Mouse (Mus musculus): ENCODE measurements around the gene Tmem74b. TPM values are rescaled to one million over a fixed set of nuclear protein-coding genes. Genes with fewer than 3 reads are reported as not detected.

Tmem74b gene
- polyA plus RNA-seq, 1 experiment from 2014 or later, result 4.3 TPM

- no peak overlapping the region for H3K4me3 ChIP-seq
- H3K27me3 ChIP-seq, result no peaks in the 10 kb centered on the region
- H3K4me2 ChIP-seq, result no peak overlapping the region
- H3K27ac ChIP-seq, result no peak overlapping the region
- 88% methylated on average over 4 of the region's 4 CpGs for WGBS
- H3K9ac ChIP-seq, result no peak overlapping the region
- peaks cover 43% of the 10 kb centered on the region for H3K36me3 ChIP-seq
- ATAC-seq (ENCODE audit: insufficient number of reproducible peaks, insufficient read depth, low FRiP score, low TSS enrichment, low read depth), result no peak
- no peaks in the 10 kb centered on the region for H3K4me1 ChIP-seq
- H3K9me3 ChIP-seq, result no peaks in the 10 kb centered on the region
Measured at GRCm38 (mm10) chr2:151715526-151715925, 13.7 kb downstream of the Tmem74b start.

GRCm38 (mm10) chr2:151716318-151717055 is 14.7 kb downstream of the Tmem74b start:
- Histone ChIP-seq H3K9ac (no peak overlapping the region), H3K36me3 (peaks cover 50% of the 10 kb centered on the region), H3K27me3 (no peaks in the 10 kb centered on the region), H3K4me1 (no peaks in the 10 kb centered on the region), H3K4me2 (no peak overlapping the region), H3K27ac (no peak overlapping the region), H3K4me3 (no peak overlapping the region), H3K9me3 (no peaks in the 10 kb centered on the region)
- no peak for ATAC-seq (ENCODE audit: insufficient number of reproducible peaks, insufficient read depth, low FRiP score, low TSS enrichment, low read depth)
- WGBS, result 88% methylated on average over 2 of the region's 2 CpGs

- Histone ChIP-seq H3K4me2 (no peak overlapping the region), H3K9me3 (no peaks in the 10 kb centered on the region), H3K9ac (no peak overlapping the region), H3K27me3 (no peaks in the 10 kb centered on the region), H3K4me1 (no peaks in the 10 kb centered on the region), H3K36me3 (peaks cover 78% of the 10 kb centered on the region), H3K27ac (no peak overlapping the region), H3K4me3 (no peak overlapping the region)
- ATAC-seq (ENCODE audit: insufficient number of reproducible peaks, insufficient read depth, low FRiP score, low TSS enrichment, low read depth), result no peak
- WGBS, result 91% methylated on average over 2 of the region's 2 CpGs
Measured at GRCm38 (mm10) chr2:151724094-151724493, 22.3 kb downstream of the Tmem74b start.

- Histone ChIP-seq H3K4me1 (no peaks in the 10 kb centered on the region), H3K9ac (no peak overlapping the region), H3K27me3 (no peaks in the 10 kb centered on the region), H3K9me3 (no peaks in the 10 kb centered on the region), H3K27ac (no peak overlapping the region), H3K4me2 (no peak overlapping the region), H3K36me3 (peaks cover 53% of the 10 kb centered on the region), H3K4me3 (no peak overlapping the region)
- ATAC-seq (ENCODE audit: insufficient number of reproducible peaks, insufficient read depth, low FRiP score, low TSS enrichment, low read depth), result no peak
- 86% methylated on average over 8 of the region's 8 CpGs for WGBS
Measured at GRCm38 (mm10) chr2:151733151-151733865, 31.5 kb downstream of the Tmem74b start.

GRCm38 (mm10) chr2:151735422-151735821 is 33.6 kb downstream of the Tmem74b start:
- Histone ChIP-seq H3K27me3 (no peaks in the 10 kb centered on the region), H3K36me3 (peaks cover 32% of the 10 kb centered on the region), H3K27ac (no peak overlapping the region), H3K4me1 (peaks cover 15% of the 10 kb centered on the region), H3K9ac (no peak overlapping the region), H3K4me2 (no peak overlapping the region), H3K4me3 (no peak overlapping the region), H3K9me3 (no peaks in the 10 kb centered on the region)
- ATAC-seq (ENCODE audit: insufficient number of reproducible peaks, insufficient read depth, low FRiP score, low TSS enrichment, low read depth), result no peak
- WGBS, result 96% methylated on average over 6 of the region's 6 CpGs

GRCm38 (mm10) chr2:151738460-151738859 is 36.7 kb downstream of the Tmem74b start:
- Histone ChIP-seq H3K4me2 (no peak overlapping the region), H3K4me1 (peaks cover 22% of the 10 kb centered on the region), H3K27ac (no peak overlapping the region), H3K4me3 (no peak overlapping the region), H3K9me3 (no peaks in the 10 kb centered on the region), H3K27me3 (peaks cover 4% of the 10 kb centered on the region; the same call in 1 of the 2 replicates), H3K9ac (no peak overlapping the region), H3K36me3 (peaks cover 21% of the 10 kb centered on the region)
- ATAC-seq (ENCODE audit: insufficient number of reproducible peaks, insufficient read depth, low FRiP score, low TSS enrichment, low read depth), result no peak
- 79% methylated on average over 4 of the region's 4 CpGs for WGBS

- Histone ChIP-seq H3K9ac (no peak overlapping the region), H3K36me3 (peaks cover 15% of the 10 kb centered on the region), H3K4me1 (peaks cover 22% of the 10 kb centered on the region), H3K27me3 (peaks cover 10% of the 10 kb centered on the region), H3K4me2 (peak overlapping the region; percentile 85; the same call in 1 of the 2 replicates), H3K27ac (no peak overlapping the region), H3K9me3 (no peaks in the 10 kb centered on the region), H3K4me3 (no peak overlapping the region)
- 93% methylated on average over 3 of the region's 3 CpGs for WGBS
- no peak for ATAC-seq (ENCODE audit: insufficient number of reproducible peaks, insufficient read depth, low FRiP score, low TSS enrichment, low read depth)
Measured at GRCm38 (mm10) chr2:151739081-151739480, 37.3 kb downstream of the Tmem74b start.

GRCm38 (mm10) chr2:151739505-151739904 is 37.7 kb downstream of the Tmem74b start:
- Histone ChIP-seq H3K9me3 (no peaks in the 10 kb centered on the region), H3K4me3 (no peak overlapping the region), H3K4me1 (peaks cover 22% of the 10 kb centered on the region), H3K27me3 (peaks cover 11% of the 10 kb centered on the region), H3K27ac (no peak overlapping the region), H3K4me2 (peak overlapping the region; percentile 85), H3K36me3 (peaks cover 11% of the 10 kb centered on the region), H3K9ac (no peak overlapping the region)
- WGBS, result 88% methylated on average over 7 of the region's 7 CpGs
- no peak for ATAC-seq (ENCODE audit: insufficient number of reproducible peaks, insufficient read depth, low FRiP score, low TSS enrichment, low read depth)

GRCm38 (mm10) chr2:151740741-151741526 is 39.1 kb downstream of the Tmem74b start:
- peaks cover 22% of the 10 kb centered on the region for H3K4me1 ChIP-seq
- H3K9ac ChIP-seq, result peak overlapping the region; percentile 90
- peak overlapping the region; percentile 60 for H3K27ac ChIP-seq
- H3K27me3 ChIP-seq, result peaks cover 11% of the 10 kb centered on the region
- no peaks in the 10 kb centered on the region for H3K9me3 ChIP-seq
- under 1% methylated on average over 61 of the region's 61 CpGs for WGBS
- peak overlapping the region; percentile 93 for H3K4me3 ChIP-seq
- peak; percentile 85; the same call in 1 of the 2 replicates for ATAC-seq (ENCODE audit: insufficient number of reproducible peaks, insufficient read depth, low FRiP score, low TSS enrichment, low read depth)
- no peaks in the 10 kb centered on the region for H3K36me3 ChIP-seq
- peak overlapping the region; percentile 85 for H3K4me2 ChIP-seq

GRCm38 (mm10) chr2:151742084-151742483 is 40.3 kb downstream of the Tmem74b start:
- ATAC-seq (ENCODE audit: insufficient number of reproducible peaks, insufficient read depth, low FRiP score, low TSS enrichment, low read depth), result no peak
- peaks cover 13% of the 10 kb centered on the region for H3K27me3 ChIP-seq
- 0 out of 2 replicates have a peak overlapping the region, but pooled peaks have one; percentile 85 for H3K4me2 ChIP-seq
- H3K36me3 ChIP-seq, result no peaks in the 10 kb centered on the region
- no peaks in the 10 kb centered on the region for H3K9me3 ChIP-seq
- H3K4me3 ChIP-seq, result no peak overlapping the region
- WGBS, result 98% methylated on average over 1 of the region's 1 CpGs
- H3K27ac ChIP-seq, result no peak overlapping the region
- peaks cover 22% of the 10 kb centered on the region for H3K4me1 ChIP-seq
- no peak overlapping the region for H3K9ac ChIP-seq

GRCm38 (mm10) chr2:151742850-151743679 is 41.3 kb downstream of the Tmem74b start:
- Histone ChIP-seq H3K4me3 (no peak overlapping the region), H3K27ac (no peak overlapping the region), H3K27me3 (peaks cover 23% of the 10 kb centered on the region), H3K36me3 (no peaks in the 10 kb centered on the region), H3K9ac (no peak overlapping the region), H3K9me3 (no peaks in the 10 kb centered on the region), H3K4me2 (no peak overlapping the region), H3K4me1 (peaks cover 22% of the 10 kb centered on the region)
- WGBS, result 60% methylated on average over 6 of the region's 6 CpGs
- ATAC-seq (ENCODE audit: insufficient number of reproducible peaks, insufficient read depth, low FRiP score, low TSS enrichment, low read depth), result no peak

Data from embryonic facial prominence, embryonic 13.5 days (tissue).